Mouse (Mus musculus): Measurements from ENCODE around the gene Nid1. TPM values are rescaled to one million over a fixed set of nuclear protein-coding genes. Genes with fewer than 3 reads are reported as not detected.
"Not testable (repeated sequence)": the region's sequence is repeated elsewhere in the genome, so short reads cannot be mapped to it uniquely, and the experiment has no call there.

Nid1 gene
- polyA plus RNA-seq, 1 experiment = 41.9 TPM

GRCm38 (mm10) chr13:13471334-13471757 is 34.0 kb downstream of the Nid1 start:
- Histone ChIP-seq H3K27ac (ENCODE audit: insufficient read depth, low read length) (no peak overlapping the region), H3K9me3 (replicated peaks; ENCODE audit: control insufficient read depth, insufficient read depth, low read length, poor library complexity, severe bottlenecking) (no peaks in the 10 kb centered on the region), H3K27me3 (ENCODE audit: control insufficient read depth, insufficient read depth, low read length, poor library complexity, severe bottlenecking) (no peaks in the 10 kb centered on the region), H3K4me3 (ENCODE audit: low read depth, low read length) (no peak overlapping the region), H3K4me1 (ENCODE audit: control insufficient read depth, insufficient read depth, low read length) (no peaks in the 10 kb centered on the region), H3K36me3 (ENCODE audit: control insufficient read depth, insufficient read depth, low read length, poor library complexity, severe bottlenecking) (no peaks in the 10 kb centered on the region), H3K9ac (ENCODE audit: low read depth, poor library complexity, severe bottlenecking) (no peak overlapping the region)
- TF ChIP-seq CTCF (IDR thresholded peaks at IDR 0.05; ENCODE audit: low read depth, low read length) = no peak
- TF ChIP-seq EP300 (IDR thresholded peaks at IDR 0.05; ENCODE audit: insufficient read depth, low read depth, low read length) = no peak
- no peak for TF ChIP-seq POLR2A (IDR thresholded peaks at IDR 0.05; ENCODE audit: insufficient read depth, low read length)

- not testable (repeated sequence) for H3K27ac ChIP-seq (ENCODE audit: insufficient read depth, low read length); H3K9ac ChIP-seq (ENCODE audit: low read depth, poor library complexity, severe bottlenecking); H3K4me1 ChIP-seq (ENCODE audit: control insufficient read depth, insufficient read depth, low read length); H3K4me3 ChIP-seq (ENCODE audit: low read depth, low read length); H3K27me3 ChIP-seq (ENCODE audit: control insufficient read depth, insufficient read depth, low read length, poor library complexity, severe bottlenecking); H3K9me3 ChIP-seq (replicated peaks; ENCODE audit: control insufficient read depth, insufficient read depth, low read length, poor library complexity, severe bottlenecking); H3K36me3 ChIP-seq (ENCODE audit: control insufficient read depth, insufficient read depth, low read length, poor library complexity, severe bottlenecking)
These were observed 37.1 kb downstream of the Nid1 start for GRCm38 (mm10) chr13:13474464-13474863.

GRCm38 (mm10) chr13:13474991-13475390 is 37.6 kb downstream of the Nid1 start:
- Histone ChIP-seq H3K4me3 (ENCODE audit: low read depth, low read length) (no peak overlapping the region), H3K4me1 (ENCODE audit: control insufficient read depth, insufficient read depth, low read length) (no peaks in the 10 kb centered on the region), H3K9ac (ENCODE audit: low read depth, poor library complexity, severe bottlenecking) (no peak overlapping the region), H3K27me3 (ENCODE audit: control insufficient read depth, insufficient read depth, low read length, poor library complexity, severe bottlenecking) (no peaks in the 10 kb centered on the region), H3K36me3 (ENCODE audit: control insufficient read depth, insufficient read depth, low read length, poor library complexity, severe bottlenecking) (0 out of 2 replicates have a peak, but pooled peaks cover 2% of the 10 kb centered on the region), H3K27ac (ENCODE audit: insufficient read depth, low read length) (no peak overlapping the region), H3K9me3 (replicated peaks; ENCODE audit: control insufficient read depth, insufficient read depth, low read length, poor library complexity, severe bottlenecking) (no peaks in the 10 kb centered on the region)
- TF ChIP-seq EP300 (IDR thresholded peaks at IDR 0.05; ENCODE audit: insufficient read depth, low read depth, low read length) = no peak
- no peak for TF ChIP-seq POLR2A (IDR thresholded peaks at IDR 0.05; ENCODE audit: insufficient read depth, low read length)
- no peak for TF ChIP-seq CTCF (IDR thresholded peaks at IDR 0.05; ENCODE audit: low read depth, low read length)

- TF ChIP-seq CTCF (IDR thresholded peaks at IDR 0.05; ENCODE audit: low read depth, low read length) (no peak), POLR2A (IDR thresholded peaks at IDR 0.05; ENCODE audit: insufficient read depth, low read length) (no peak), EP300 (IDR thresholded peaks at IDR 0.05; ENCODE audit: insufficient read depth, low read depth, low read length) (no peak)
- Histone ChIP-seq H3K9me3 (replicated peaks; ENCODE audit: control insufficient read depth, insufficient read depth, low read length, poor library complexity, severe bottlenecking) (no peaks in the 10 kb centered on the region), H3K4me3 (ENCODE audit: low read depth, low read length) (no peak overlapping the region), H3K9ac (ENCODE audit: low read depth, poor library complexity, severe bottlenecking) (no peak overlapping the region), H3K36me3 (ENCODE audit: control insufficient read depth, insufficient read depth, low read length, poor library complexity, severe bottlenecking) (0 out of 2 replicates have a peak, but pooled peaks cover 2% of the 10 kb centered on the region), H3K27me3 (ENCODE audit: control insufficient read depth, insufficient read depth, low read length, poor library complexity, severe bottlenecking) (no peaks in the 10 kb centered on the region), H3K4me1 (ENCODE audit: control insufficient read depth, insufficient read depth, low read length) (no peaks in the 10 kb centered on the region), H3K27ac (ENCODE audit: insufficient read depth, low read length) (no peak overlapping the region)
These were observed 39.2 kb downstream of the Nid1 start for GRCm38 (mm10) chr13:13476568-13476967.

GRCm38 (mm10) chr13:13477046-13477445 is 39.7 kb downstream of the Nid1 start:
- H3K9me3 ChIP-seq (replicated peaks; ENCODE audit: control insufficient read depth, insufficient read depth, low read length, poor library complexity, severe bottlenecking) = no peaks in the 10 kb centered on the region
- no peak overlapping the region for H3K27ac ChIP-seq (ENCODE audit: insufficient read depth, low read length)
- H3K9ac ChIP-seq (ENCODE audit: low read depth, poor library complexity, severe bottlenecking) = no peak overlapping the region
- H3K4me3 ChIP-seq (ENCODE audit: low read depth, low read length) = no peak overlapping the region
- no peak for TF ChIP-seq EP300 (IDR thresholded peaks at IDR 0.05; ENCODE audit: insufficient read depth, low read depth, low read length)
- no peak for TF ChIP-seq POLR2A (IDR thresholded peaks at IDR 0.05; ENCODE audit: insufficient read depth, low read length)
- no peak for TF ChIP-seq CTCF (IDR thresholded peaks at IDR 0.05; ENCODE audit: low read depth, low read length)
- 0 out of 2 replicates have a peak, but pooled peaks cover 2% of the 10 kb centered on the region for H3K36me3 ChIP-seq (ENCODE audit: control insufficient read depth, insufficient read depth, low read length, poor library complexity, severe bottlenecking)
- H3K27me3 ChIP-seq (ENCODE audit: control insufficient read depth, insufficient read depth, low read length, poor library complexity, severe bottlenecking) = no peaks in the 10 kb centered on the region
- no peaks in the 10 kb centered on the region for H3K4me1 ChIP-seq (ENCODE audit: control insufficient read depth, insufficient read depth, low read length)

- H3K27me3 ChIP-seq (ENCODE audit: control insufficient read depth, insufficient read depth, low read length, poor library complexity, severe bottlenecking) = no peaks in the 10 kb centered on the region
- H3K36me3 ChIP-seq (ENCODE audit: control insufficient read depth, insufficient read depth, low read length, poor library complexity, severe bottlenecking) = 0 out of 2 replicates have a peak, but pooled peaks cover 2% of the 10 kb centered on the region
- H3K27ac ChIP-seq (ENCODE audit: insufficient read depth, low read length) = no peak overlapping the region
- no peaks in the 10 kb centered on the region for H3K9me3 ChIP-seq (replicated peaks; ENCODE audit: control insufficient read depth, insufficient read depth, low read length, poor library complexity, severe bottlenecking)
- TF ChIP-seq CTCF (IDR thresholded peaks at IDR 0.05; ENCODE audit: low read depth, low read length) (no peak), EP300 (IDR thresholded peaks at IDR 0.05; ENCODE audit: insufficient read depth, low read depth, low read length) (no peak)
- no peak overlapping the region for H3K4me3 ChIP-seq (ENCODE audit: low read depth, low read length)
- no peaks in the 10 kb centered on the region for H3K4me1 ChIP-seq (ENCODE audit: control insufficient read depth, insufficient read depth, low read length)
- H3K9ac ChIP-seq (ENCODE audit: low read depth, poor library complexity, severe bottlenecking) = no peak overlapping the region
These were observed 42.6 kb downstream of the Nid1 start for GRCm38 (mm10) chr13:13479986-13480385.

Data from ES-Bruce4 (cell line).